Mouse (Mus musculus) bone marrow macrophage, adult 2 months (primary cell): ENCODE measurements around the gene Ldlrad1.

ENCODE experiments used
- CTCF ChIP-seq: IDR thresholded peaks from 2 replicates; pipeline ENCODE4 v1.5.1; 2012; ENCODE audit warnings: low read depth, mild to moderate bottlenecking, low read length, moderate library complexity
- POLR2A ChIP-seq: IDR thresholded peaks from 2 replicates; pipeline ENCODE4 v1.6.1; 2012; ENCODE audit warnings: mild to moderate bottlenecking, low read depth, low read length, borderline replicate concordance

GRCm38 (mm10) chr4:107238253-107238652 lies 29.3 kb downstream of the Ldlrad1 start:
- TF ChIP-seq CTCF (no peak), POLR2A (no peak)
